Mouse (Mus musculus): ENCODE measurements at regions not wholly inside any gene's neighbourhood (a gene's known extent, or its start where the extent isn't known, plus 50 kb on each side); places are given as distances from the start of the nearest gene placed in this dataset.
A peak's percentile ranks its signal among the peaks of the same experiment; 100 is the strongest.

DNA sequence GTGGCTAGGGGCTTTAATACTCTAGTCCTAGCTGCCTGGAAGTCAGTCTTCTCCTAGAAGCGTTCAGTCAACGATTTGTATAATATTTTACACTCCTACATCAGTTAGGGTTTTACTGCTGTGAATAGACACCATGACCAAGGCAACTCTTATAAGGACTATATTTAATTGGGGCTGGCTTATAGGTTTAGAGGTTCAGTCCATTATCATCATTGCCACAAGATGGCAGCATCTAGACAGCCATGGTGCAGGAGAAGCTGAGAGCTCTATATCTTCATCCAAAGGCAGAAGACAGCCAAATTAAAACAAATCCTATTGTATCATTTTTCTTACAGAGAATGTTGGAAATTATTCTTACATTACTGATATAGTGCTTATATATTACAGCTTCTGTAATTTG, 167.0 kb upstream of the Ndn start:
- peak; percentile 27 for DNase-seq (ENCODE audit: low spot score)

DNA sequence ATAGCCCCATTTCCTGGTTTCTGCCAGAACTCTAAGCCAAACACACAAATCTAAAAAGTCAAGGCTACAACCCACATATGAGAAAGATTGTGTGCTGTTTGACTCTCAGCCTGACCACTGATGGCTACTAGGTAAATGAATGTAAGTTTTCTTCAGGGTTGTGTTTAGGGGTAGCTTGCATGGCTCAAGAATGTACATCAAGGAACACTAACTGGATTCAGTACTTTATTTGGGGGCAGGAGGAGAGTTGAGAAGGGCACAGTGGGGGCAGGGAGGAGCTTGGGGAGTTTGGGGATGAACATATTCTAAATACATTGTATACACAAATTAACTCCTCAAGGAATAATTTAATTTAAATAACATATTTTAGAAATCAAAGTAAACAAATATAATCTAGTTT, 137.8 kb upstream of the Ndn start:
- peak; percentile 0 for DNase-seq (ENCODE audit: low spot score)

DNA sequence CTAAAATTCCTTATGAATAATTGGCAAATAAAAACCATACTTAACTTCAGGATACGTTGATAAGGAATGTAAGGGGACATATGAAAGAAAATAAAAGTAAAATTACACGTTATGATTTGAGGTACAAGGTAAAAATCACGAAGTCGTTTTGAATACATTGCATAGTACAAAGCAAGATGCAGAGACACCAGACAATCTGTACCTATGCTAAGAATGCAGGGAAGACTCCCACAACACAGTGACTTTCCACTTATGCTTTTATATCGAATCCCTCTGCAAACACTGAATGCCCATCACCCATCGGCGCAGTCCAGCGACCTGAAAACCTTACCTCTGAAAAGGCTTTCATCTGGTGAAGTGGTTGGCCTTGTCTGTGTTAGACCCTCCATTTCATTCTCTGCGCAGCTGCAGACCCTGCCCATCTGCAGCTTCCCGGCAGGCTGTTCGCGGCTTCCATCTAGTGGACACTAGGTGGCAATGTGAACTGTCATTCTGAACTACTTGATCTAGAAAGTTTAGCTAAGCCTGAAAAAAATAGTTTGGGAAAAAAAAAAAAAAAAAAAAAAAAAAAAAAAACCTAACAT, 137.2 kb upstream of the Ndn start:
- DNase-seq (ENCODE audit: low spot score) = peak; percentile 74

DNA sequence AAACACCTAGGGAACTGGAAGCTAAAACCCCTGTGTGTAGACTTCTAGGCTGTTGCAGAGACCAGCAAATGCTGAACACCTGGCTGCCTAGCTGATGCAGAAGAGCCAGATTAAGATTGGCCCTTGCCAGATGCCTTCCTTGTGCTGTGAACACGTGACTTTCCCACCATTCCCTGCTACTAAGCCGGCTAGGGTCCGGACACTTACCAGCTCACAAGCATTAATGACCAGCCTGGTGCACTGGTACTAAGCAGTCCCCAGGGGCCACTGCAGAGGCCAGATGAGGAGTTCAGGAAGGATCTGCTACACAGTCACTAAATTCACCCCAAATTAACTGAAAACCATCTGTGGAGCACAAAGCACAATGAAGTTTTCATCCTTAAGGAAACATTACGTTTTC, 121.2 kb upstream of the Ndn start:
- peak; percentile 53 for DNase-seq (ENCODE audit: low spot score)

DNA sequence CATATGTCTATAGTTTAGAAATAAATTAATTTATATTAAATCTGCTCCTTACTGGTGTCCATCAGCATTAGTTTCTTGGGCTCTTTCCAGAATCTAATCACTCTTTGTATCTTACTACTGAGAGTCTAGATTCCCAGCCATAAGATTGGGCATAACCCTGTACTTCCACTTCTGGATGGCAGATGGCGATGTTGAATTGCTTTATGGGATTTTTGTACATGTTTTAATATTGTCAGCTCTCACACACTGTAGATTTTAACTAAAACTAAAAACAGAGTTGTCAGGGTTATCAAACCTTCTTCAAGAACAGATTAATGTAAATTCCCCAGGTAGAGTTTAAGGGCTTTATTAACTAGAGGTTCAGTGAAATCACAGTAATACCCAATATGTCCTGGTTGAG, 118.6 kb upstream of the Ndn start:
- DNase-seq (ENCODE audit: low spot score) = peak; percentile 62

DNA sequence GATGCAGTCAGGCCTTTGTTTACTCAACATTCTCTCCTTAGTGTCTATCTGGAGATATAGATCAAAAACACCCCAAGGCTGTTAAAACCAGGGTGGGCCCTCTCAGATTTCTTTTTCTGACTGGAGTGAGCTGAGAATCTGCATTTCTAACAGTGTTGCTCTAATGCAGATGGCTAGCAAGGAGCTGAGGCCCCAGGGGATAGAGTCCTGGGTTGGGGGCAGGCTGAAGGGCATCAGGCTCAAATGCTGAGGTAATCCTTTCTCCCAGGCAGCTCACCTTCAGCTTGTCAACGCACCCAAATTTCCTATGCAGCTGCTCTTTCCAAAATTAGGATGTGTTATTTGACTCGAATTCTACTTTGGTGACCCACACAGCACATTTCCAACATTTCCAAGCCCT, 115.7 kb upstream of the Ndn start:
- no peak for DNase-seq (ENCODE audit: low spot score)

DNA sequence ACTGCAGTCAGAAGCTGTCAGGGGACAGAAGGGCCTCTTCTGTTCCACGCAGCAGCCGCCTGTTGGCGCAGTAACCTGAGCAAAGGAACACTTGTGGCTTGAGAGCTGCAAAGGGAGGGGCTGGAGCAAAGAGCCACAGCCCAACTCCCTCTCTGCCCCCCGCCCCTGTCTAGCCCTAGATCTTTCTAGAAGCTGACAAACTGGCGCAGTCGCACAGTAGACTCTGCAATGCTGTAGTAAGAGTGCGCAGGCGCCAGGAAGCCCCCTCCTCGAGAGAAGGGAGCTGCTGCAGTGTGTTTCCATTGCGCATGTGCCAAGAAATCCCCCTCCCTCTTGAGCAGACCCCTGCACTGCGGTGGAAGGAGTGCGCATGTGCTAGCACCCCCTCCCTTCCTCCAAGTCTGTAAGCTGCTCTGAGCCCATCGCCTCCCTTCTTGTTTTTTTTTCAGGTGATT, 115.2 kb upstream of the Ndn start:
- peak; percentile 85 for DNase-seq (ENCODE audit: low spot score)

DNA sequence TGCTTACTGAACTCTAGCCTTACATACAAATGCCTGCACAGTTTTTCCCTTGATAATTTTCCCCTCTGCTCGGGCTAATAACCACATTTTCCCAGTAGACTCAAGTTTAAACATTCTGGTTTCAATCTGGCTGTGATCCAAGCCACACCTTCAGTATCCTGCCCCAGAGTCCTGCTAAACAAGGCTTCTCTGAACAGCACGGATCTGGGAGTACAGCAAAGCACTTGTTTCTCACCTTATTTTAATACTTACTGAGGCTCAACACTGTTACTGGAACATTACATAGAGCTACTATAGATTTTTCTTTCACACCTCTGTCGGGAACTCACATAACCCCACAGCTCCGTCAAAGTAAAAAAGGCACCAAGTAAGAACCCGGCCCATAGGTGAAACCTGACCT, 114.3 kb upstream of the Ndn start:
- DNase-seq (ENCODE audit: low spot score) = no peak

DNA sequence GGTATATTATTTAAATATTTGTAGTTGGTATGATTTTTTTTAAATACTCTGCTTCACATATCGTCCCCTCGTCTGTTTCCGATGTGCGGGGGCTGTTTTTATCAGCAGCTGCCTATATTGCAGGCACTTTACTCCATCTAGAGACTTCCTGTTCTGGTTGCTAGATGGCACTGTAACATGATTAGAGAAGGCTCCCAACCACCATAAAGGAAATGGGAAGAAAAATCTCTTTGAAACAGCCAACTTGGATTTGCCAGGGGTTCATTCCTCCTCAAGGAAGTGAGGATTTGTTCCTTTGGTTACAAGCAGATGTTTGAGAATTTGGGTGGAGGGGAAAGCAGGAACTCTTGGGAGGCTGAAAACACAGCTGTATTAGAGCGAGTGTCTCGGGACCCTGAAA, 112.3 kb upstream of the Ndn start:
- DNase-seq (ENCODE audit: low spot score) = peak; percentile 47

DNA sequence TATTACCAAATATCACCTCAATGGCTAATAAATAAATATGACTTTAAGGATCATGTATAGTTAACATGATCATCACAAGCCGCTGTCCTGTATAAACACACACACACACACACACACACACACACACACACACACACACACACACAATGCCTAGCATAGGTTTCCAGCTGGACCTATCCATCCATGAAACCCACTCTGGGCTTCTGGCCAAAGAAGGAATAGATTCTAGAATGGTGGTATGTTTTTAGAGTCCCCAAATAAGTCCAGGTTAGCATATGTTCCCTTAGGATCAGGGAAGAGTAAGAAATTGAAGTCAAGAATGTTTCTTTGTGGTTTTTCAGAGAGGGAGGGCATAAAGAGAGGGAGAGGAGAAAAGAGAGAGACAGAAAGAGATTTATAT, 110.6 kb upstream of the Ndn start:
- no peak for DNase-seq (ENCODE audit: low spot score)

DNA sequence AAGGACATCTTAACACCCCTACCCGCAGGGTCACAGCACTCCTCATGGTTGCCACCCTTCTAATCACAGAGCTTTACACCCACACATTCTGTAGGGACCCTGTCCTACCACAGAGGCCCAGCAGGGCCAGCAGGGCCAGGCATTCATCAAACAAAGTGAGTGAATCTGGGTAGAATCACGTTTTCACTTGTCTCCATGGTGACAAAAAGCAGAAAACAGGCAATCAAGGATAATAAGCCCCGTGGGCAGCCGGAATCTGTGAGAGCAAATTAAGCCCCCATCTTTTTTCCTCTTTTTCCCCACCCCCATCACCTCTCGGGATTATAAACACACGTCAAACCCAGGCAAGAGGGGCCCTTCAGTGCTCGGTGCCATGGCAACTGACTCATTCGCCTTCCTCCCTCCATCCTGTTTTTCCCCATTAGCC, 84.7 kb upstream of the Ndn start:
- DNase-seq (ENCODE audit: low spot score) = peak; percentile 72

DNA sequence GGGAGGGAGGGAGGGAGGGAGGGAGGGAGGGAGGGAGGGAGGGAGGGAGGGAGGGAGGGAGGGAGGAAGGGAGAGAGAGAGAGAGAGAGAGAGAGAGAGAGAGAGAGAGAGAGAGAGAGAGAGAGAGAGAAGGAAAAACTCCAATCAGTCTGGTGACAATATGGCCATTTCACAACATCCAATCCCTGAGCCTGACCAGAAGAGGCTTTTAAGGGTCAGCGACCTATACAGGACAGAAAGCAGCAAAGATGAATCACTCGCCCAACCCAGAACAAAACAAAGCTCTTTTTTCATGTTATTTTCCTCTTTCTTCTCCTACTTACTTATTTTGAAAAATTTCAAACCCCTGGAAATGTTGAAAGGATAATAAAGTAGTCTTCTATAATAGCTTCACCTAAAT, 84.2 kb upstream of the Ndn start:
- peak; percentile 13 for DNase-seq (ENCODE audit: low spot score)

DNA sequence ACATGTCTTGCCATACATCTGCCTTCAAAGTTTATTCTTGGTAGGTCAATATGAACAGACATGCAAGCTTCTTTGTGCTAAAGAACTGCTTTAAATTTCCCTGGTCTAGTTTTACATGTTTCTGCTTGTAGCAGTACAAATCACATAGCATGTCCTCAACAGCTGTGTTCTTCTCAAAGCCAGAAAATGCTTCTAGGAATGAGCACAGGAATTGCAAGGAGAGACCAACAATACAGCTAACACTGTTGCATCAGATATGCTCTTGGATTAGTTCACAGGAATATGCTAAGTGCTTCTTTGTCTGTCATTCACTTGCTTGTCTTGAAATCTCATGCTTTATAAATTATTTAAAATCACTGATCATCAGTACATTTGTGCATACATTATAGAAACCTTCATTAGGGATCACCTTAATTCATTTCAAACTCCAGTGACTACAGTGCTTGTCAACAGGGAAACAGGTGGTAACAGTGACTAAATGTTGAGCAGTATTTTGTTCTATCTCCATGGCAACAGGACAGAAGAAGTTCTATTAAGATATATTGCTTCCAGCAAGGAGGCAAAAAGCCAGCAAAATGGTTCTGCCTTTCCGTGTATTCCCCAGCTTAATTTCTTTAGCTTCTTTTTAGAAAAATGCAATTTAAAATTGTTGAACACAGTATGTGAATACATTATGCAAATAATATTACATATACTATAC, 77.1 kb upstream of the Ndn start:
- DNase-seq (ENCODE audit: low spot score) = peak; percentile 31

DNA sequence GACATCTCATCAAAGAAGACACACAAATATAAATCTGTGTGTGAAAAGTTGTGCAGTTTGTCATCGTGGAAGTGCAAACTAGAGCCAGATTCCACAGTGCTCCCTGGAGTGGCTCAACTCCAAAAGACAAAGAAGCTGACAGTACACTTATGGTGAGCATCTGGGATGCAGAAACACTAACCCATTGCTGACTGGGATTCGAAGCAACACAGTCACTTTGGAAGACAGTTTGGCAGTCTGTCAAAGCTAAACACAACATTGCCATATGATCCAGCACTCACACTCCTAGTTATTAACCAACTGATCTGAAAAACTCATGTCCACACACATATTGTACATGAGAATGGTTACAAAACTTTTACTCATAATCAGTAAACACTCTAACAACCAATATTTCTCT, 70.2 kb upstream of the Ndn start:
- DNase-seq (ENCODE audit: low spot score) = no peak

DNA sequence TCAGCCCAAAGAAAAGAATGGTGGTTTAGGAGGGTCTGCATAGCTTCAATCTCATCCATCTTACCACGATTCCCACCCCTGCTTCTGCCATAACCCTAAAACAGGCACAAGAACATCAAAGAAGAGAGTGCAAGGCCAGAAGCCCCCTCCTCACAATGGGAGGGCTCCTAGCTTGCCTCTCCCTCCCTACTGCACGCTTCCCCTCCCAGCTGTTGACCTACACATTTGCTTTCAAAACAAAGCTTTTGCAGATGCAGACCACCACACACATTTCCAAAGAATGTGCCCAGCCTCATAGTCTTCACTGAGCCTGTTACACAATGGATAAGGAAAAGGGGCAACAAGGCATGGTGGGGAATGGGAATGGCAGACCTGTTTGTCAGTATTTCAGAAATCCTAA, 67.9 kb upstream of the Ndn start:
- DNase-seq (ENCODE audit: low spot score) = peak; percentile 26

DNA sequence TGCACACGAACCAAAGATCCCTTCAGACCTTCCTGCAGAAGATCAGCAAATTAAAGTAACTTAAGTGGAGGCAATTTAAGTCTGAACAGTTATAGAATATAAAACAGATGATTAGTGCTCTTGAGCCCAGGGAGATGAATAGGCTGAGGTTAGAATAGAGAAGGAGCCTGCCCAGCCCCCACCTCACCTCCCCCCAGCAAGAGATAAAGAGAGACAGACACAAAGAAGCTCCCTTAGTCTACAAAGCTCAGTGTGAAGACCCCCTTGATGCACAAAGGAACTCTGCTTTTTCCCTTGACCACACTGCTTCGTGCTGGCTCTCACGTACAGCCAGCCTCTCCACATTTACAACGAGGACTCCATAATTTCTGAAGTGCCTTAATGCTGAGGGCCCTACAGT, 67.3 kb upstream of the Ndn start:
- DNase-seq (ENCODE audit: low spot score) = peak; percentile 37
